Mouse (Mus musculus): Measurements from ENCODE around the gene Vps9d1.
"Not testable (repeated sequence)": the region's sequence is repeated elsewhere in the genome, so short reads cannot be mapped to it uniquely, and the experiment has no call there.

Gene Vps9d1

DNA sequence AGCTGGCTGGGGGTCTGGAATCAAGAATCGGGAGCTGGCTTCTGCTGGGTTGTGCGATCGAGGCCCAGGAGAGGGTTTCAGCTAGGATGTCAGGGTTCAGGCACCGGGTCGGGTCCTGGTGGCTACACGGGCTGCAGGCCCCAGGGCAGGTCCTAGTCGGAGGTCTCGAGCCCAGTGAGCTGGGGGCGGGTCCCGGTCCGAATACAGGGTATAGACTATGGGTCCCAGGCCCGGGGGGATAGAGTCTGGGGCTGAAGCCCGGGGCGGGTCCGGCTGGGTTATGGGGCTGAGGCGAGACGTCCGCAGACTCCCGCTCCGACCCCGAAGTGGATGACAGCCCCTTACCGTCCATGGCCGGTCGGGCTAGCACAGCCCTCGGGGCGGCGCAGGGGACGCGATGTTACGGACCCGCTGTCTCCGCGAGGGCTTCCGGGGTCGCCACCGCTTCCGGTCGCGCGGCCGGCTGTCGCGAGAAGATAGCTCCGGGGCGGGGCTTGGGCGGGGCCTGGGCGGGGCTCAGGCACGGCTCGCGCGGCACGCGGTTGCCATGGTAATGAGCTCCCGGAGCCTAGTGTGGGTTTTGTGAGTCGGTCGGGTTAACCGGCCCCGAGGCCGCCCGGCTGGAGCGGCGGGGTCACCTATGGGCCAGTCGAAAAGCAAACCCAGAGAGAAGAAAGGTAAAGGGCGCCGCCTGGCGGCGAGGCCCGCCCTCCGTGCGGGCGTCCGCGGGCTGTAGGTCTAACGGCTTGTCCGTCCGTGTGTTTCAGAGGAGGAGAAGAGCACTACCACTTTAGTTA, 41.6 kb downstream of the Vps9d1 start, which contains the start of the genes Chmp1a and Spata33:
Gene Chmp1a (minus strand): TSS at position 443 of the 797 bp plus-strand sequence.
Gene Spata33 (plus strand): TSS at position 512 of the 797 bp plus-strand sequence.
- peak; percentile 89 for DNase-seq

DNA sequence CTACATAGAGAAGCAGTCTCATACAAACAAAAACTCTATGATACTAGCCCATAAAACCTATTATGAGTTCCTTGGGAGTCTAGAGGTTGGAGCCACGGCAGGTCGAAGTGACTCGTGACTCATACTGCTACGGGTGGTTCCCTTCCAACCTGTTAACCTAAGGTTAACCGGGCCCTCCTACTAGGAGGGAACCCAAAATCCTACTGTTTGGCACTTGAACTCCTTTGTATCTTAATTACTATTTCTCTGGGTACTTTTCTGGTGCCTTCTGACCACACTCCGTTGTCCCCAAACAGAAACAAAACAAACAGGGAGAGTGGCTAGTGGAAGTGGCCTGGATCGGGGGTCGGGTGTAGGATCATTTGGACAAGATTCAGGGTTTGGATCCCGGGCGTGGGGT, 42.3 kb downstream of the Vps9d1 start:
- no peak for DNase-seq

DNA sequence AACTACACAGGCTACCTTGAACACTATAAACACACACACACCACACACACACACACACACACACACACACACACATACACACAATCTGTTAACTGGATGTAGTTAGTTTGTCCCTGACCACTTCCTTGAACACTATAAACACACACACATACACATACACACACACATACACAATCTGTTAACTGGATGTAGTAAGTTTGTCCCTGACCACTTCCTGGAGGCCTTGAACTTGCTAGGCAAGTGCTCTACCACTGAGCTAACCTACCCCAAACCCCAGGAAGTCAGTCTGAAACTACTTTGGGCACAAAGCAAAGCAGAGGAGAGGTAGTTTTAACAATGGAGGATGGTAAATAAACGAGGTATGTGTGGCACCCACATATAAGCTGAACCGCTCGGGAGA, 50.6 kb downstream of the Vps9d1 start:
- no peak for DNase-seq

DNA sequence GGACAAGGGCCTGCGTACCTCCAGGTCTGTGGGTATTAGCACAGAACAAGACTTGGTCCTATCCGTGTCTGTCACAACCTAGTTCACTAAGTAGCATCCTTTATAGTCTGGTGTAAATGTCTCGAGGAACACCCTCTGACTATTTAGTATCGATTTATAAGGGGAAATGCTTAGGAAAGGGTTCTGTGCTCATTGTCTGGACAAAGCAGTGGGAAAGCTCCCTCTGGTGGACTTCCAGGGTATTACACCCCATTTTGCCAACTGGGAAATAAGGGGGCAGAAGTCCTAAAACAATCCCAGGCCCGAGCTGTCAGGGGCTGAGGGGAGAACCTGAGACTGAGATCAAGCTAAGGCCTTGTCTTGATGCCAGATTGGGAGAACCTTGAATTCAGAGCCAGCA, 51.9 kb downstream of the Vps9d1 start:
- peak; percentile 69 for DNase-seq

DNA sequence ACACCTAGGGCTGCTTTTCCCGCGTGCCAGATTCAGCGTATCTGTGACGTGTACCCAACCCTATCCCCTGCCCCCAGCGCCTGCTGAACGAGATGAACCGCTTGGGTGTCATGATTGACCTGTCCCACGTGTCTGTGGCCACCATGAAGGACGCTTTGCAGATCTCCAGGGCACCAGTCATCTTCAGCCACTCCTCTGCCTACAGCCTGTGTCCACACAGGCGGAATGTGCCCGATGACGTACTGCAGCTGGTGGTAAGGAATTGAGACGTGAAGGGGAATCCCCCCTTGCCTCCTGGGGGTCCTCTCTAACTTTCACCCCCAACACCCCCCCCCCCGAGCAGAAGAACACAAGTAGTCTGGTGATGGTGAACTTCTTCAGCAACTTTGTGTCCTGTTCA, 54.3 kb downstream of the Vps9d1 start:
- no peak for DNase-seq

DNA sequence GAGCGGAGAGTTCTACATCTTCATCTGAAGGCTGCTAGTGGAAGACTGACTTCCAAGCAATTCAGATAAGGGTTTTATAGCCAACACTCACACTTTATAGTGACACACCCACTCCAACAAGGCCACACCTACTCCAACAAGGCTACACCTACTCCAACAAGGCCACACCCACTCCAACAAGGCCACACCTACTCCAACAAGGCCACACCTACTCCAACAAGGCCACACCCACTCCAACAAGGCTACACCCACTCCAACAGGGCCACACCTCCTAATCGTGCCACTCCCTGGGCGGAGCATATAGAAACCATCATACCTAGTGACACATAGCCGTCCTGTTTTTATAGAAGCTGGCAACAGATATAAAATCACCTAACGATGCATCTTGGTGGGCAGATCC, 57.1 kb downstream of the Vps9d1 start:
- not testable (repeated sequence) for DNase-seq

DNA sequence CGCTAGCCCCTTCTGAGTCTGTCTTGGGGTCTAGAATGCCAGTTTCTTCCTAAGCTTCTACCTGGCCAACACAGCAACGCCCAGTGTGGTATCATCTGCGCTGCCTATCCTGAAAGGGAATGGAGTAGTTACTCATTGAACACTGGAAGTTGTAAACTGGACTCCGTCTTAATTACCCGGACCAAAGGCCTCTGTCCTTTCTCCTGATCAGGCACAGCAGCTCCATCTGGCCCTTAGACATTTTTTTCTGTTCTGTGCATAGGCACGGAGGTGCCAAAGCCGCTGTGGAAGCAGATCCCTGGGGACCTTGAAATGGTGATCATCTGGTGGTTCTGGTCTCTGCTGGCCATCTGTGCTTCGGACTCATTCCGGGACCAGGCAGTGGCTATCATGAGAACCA, 60.4 kb downstream of the Vps9d1 start:
- DNase-seq: no peak
